Mouse (Mus musculus) cortical plate, adult 2 months (tissue): ENCODE data around the gene Timmdc1.

Experiments used
- CTCF ChIP-seq: fragments of 200-500 bp; IDR thresholded peaks from 2 replicates; pipeline ENCODE4 v1.5.1; 2011; ENCODE audit warnings: mild to moderate bottlenecking, control low read depth, low read length; ENCODE audit not compliant: insufficient read depth; ENCODE audit errors: extremely low read depth
- POLR2A ChIP-seq: fragments of 200-500 bp; IDR thresholded peaks from 2 replicates; pipeline ENCODE4 v1.6.1; 2011; ENCODE audit warnings: mild to moderate bottlenecking, low read length, control low read depth; ENCODE audit not compliant: insufficient read depth; ENCODE audit errors: extremely low read depth

DNA sequence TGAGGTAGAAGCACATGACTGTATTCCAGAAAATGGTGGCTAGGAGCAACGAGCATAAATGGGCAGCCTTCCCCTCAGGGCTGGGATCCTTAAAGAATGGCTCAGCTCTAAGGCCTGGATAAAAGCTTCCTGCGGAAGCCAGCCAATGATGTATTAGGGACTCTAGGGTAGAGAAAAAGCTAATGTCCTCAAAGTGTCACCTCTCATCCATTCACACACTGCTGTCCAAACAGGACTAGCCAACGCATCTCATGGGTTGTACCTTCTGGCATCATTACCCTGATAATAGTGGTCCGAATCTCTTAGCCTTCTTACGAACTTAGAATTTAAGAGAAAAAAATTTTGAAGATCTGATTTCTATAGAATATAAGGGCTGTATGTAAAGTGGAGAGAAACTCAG lies 59.2 kb downstream of the Timmdc1 start:
- TF ChIP-seq CTCF (no peak), POLR2A (no peak)
